Mouse (Mus musculus) MEL (cell line): Measurements from ENCODE around the gene Aco1. TPM values are rescaled to one million over a fixed set of nuclear protein-coding genes. Genes with fewer than 3 reads are reported as not detected.

Experiments
- DNase-seq: peaks from one replicate; pipeline ENCODE4 v3.0.0; 2011; ENCODE audit warnings: low read depth, low spot score
- H3K27ac ChIP-seq: 2 replicates; pipeline ENCODE4 v1.5.1; 2012; ENCODE audit warnings: low read depth, mild to moderate bottlenecking, control low read depth, low read length, moderate library complexity; ENCODE audit not compliant: control insufficient read depth
- H3K27me3 ChIP-seq, 2 experiments: fragments of 150-350 bp in 1 of 2; sonication (generic) in 1 of 2; 2 replicates each; pipeline ENCODE4 v1.6.1; 2012; ENCODE audit warnings: low read length in 2 of 2, mild to moderate bottlenecking in 2 of 2, improper control_type of control experiment in 1 of 2, moderate library complexity in 1 of 2; ENCODE audit not compliant: insufficient read depth in 2 of 2, control insufficient read depth in 1 of 2
- H3K36me3 ChIP-seq, 2 experiments: 2 replicates each; pipeline ENCODE4 v1.6.1; 2012 to 2014; ENCODE audit warnings: low read length in 2 of 2, improper control_type of control experiment in 1 of 2, inconsistent platforms in 1 of 2, mild to moderate bottlenecking in 1 of 2; ENCODE audit not compliant: insufficient read depth in 2 of 2, control insufficient read depth in 1 of 2
- H3K4me1 ChIP-seq, 2 experiments: fragments of 150-350 bp in 1 of 2; sonication (generic) in 1 of 2; 2 replicates each; pipeline ENCODE4 v1.6.1; 2012; ENCODE audit warnings: low read length in 2 of 2, improper control_type of control experiment in 1 of 2, mild to moderate bottlenecking in 1 of 2; ENCODE audit not compliant: insufficient read depth in 2 of 2, control insufficient read depth in 1 of 2
- H3K4me3 ChIP-seq, 2 experiments: fragments of 150-350 bp in 1 of 2; sonication (generic) in 1 of 2; 2 replicates each; pipeline ENCODE4 v1.5.1; 2012; ENCODE audit warnings: low read depth in 2 of 2, low read length in 2 of 2, mild to moderate bottlenecking in 2 of 2, moderate library complexity in 2 of 2, control low read depth in 1 of 2, improper control_type of control experiment in 1 of 2; ENCODE audit not compliant: control insufficient read depth in 1 of 2, insufficient read depth in 1 of 2
- H3K79me2 ChIP-seq: 2 replicates; pipeline ENCODE4 v1.6.1; 2012; ENCODE audit warnings: mild to moderate bottlenecking, low read length, moderate library complexity; ENCODE audit not compliant: control insufficient read depth, poor library complexity, insufficient read depth
- H3K9ac ChIP-seq: 2 replicates; pipeline ENCODE4 v1.6.1; 2012; ENCODE audit warnings: low read depth, mild to moderate bottlenecking, control low read depth, low read length, moderate library complexity; ENCODE audit not compliant: control insufficient read depth, poor library complexity, severe bottlenecking
- H3K9me3 ChIP-seq: fragments of 150-350 bp; sonication (generic); replicated peaks from 2 replicates; pipeline ENCODE4 v1.6.1; 2012; ENCODE audit warnings: mild to moderate bottlenecking, low read length, improper control_type of control experiment, moderate library complexity; ENCODE audit not compliant: insufficient read depth
- CHD2 ChIP-seq: IDR thresholded peaks from 2 replicates; pipeline ENCODE4 v1.6.1; 2011; ENCODE audit warnings: low read length, improper control_type of control experiment
- ELF1 ChIP-seq: IDR thresholded peaks from 2 replicates; pipeline ENCODE4 v1.6.1; 2014; ENCODE audit warnings: low read depth, mild to moderate bottlenecking, inconsistent platforms, low read length, improper control_type of control experiment, moderate library complexity
- ETS1 ChIP-seq: IDR thresholded peaks from 2 replicates; pipeline ENCODE4 v1.6.1; 2012; ENCODE audit warnings: low read depth, mild to moderate bottlenecking, inconsistent platforms, low read length, improper control_type of control experiment, moderate library complexity
- GATA1 ChIP-seq: IDR thresholded peaks from 2 replicates; pipeline ENCODE4 v1.6.1; 2011; ENCODE audit warnings: low read depth, low read length, improper control_type of control experiment
- MAX ChIP-seq: IDR thresholded peaks from 2 replicates; pipeline ENCODE4 v1.6.1; 2011; ENCODE audit warnings: low read length, improper control_type of control experiment
- MEF2A ChIP-seq: IDR thresholded peaks from 2 replicates; pipeline ENCODE4 v1.6.1; 2014; ENCODE audit warnings: low read depth, mild to moderate bottlenecking, inconsistent platforms, low read length, improper control_type of control experiment; ENCODE audit not compliant: poor library complexity, insufficient replicate concordance, severe bottlenecking; ENCODE audit errors: extremely low read depth
- MXI1 ChIP-seq: IDR thresholded peaks from 2 replicates; pipeline ENCODE4 v1.6.1; 2011; ENCODE audit warnings: mild to moderate bottlenecking, low read depth, low read length, improper control_type of control experiment
- NRF1 ChIP-seq: IDR thresholded peaks from 2 replicates; pipeline ENCODE4 v1.6.1; 2014; ENCODE audit warnings: low read depth, mild to moderate bottlenecking, inconsistent platforms, low read length, improper control_type of control experiment, moderate library complexity; ENCODE audit not compliant: poor library complexity, insufficient read depth, severe bottlenecking
- POLR2A ChIP-seq, 2 experiments: IDR thresholded peaks; 2 replicates each; pipeline ENCODE4 v1.6.1; 2011 to 2012; ENCODE audit warnings: low read length in 2 of 2, mild to moderate bottlenecking in 2 of 2, control low read depth in 1 of 2, improper control_type of control experiment in 1 of 2, low read depth in 1 of 2, moderate library complexity in 1 of 2; ENCODE audit not compliant: control insufficient read depth in 1 of 2, insufficient read depth in 1 of 2, poor library complexity in 1 of 2
- RCOR1 ChIP-seq: IDR thresholded peaks from 2 replicates; pipeline ENCODE4 v1.6.1; 2012; ENCODE audit warnings: low read depth, mild to moderate bottlenecking, inconsistent platforms, low read length, improper control_type of control experiment
- SMC3 ChIP-seq: IDR thresholded peaks from 2 replicates; pipeline ENCODE4 v1.6.1; 2011; ENCODE audit warnings: low read depth, low read length, improper control_type of control experiment
- TBP ChIP-seq: IDR thresholded peaks from 2 replicates; pipeline ENCODE4 v1.8.0; 2011; ENCODE audit warnings: low read depth, low read length, improper control_type of control experiment
- USF1 ChIP-seq: IDR thresholded peaks from 2 replicates; pipeline ENCODE4 v1.6.1; 2014; ENCODE audit warnings: low read depth, mild to moderate bottlenecking, inconsistent platforms, low read length, improper control_type of control experiment, moderate library complexity
- USF2 ChIP-seq, 2 experiments: IDR thresholded peaks; 2 replicates each; pipeline ENCODE4 v1.6.1; 2011 to 2012; ENCODE audit warnings: improper control_type of control experiment in 2 of 2, low read length in 2 of 2, borderline replicate concordance in 1 of 2, inconsistent platforms in 1 of 2, low read depth in 1 of 2, mild to moderate bottlenecking in 1 of 2; ENCODE audit not compliant: insufficient read depth in 1 of 2
- polyA plus RNA-seq, 2 experiments: library from polyadenylated mRNA; stranded (reverse) in 1 of 2; unstranded in 1 of 2; fragments of >175 nt in 1 of 2; fragments of >200 nt in 1 of 2; gene quantifications; 2 replicates each; pipeline versions ENCODE4 v1.2.1 to v1.2.4; 2012; ENCODE audit warnings: low replicate concordance in 2 of 2, low read depth in 1 of 2; ENCODE audit not compliant: insufficient read length in 2 of 2, insufficient read depth in 1 of 2, missing spikeins in 1 of 2
- total RNA-seq: library from RNA; depleted of rRNA; stranded (reverse); fragments of 300-350 nt; gene quantifications from 2 replicates; pipeline ENCODE4 v1.2.3, GENCODE M21; 2012

Aco1 gene
- total and polyA plus RNA-seq, 3 experiments: 28.7 to 33.6 TPM; not detected in 1

DNA sequence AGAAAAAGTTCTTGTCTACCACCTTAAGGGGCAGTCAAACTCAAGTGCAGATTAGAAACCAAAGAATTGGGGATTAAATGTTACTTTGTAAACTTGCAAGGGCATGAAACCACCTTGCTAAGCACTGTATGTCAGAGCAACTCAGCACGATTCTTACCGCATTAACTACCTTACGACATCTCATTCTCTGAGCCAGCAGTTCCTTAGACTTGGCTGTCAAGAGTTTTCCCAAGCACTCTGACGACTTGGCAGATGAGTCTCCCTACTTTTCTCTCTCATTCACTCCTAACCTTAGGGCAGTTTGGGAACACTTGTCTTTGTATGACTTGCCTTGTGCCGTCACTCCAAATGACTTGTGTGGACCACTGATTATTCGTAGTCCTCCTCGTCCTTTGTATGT is 7.2 kb downstream of the Aco1 start:
- H3K79me2 ChIP-seq: 0 out of 2 replicates have a peak, but pooled peaks cover under 1% of the 10 kb centered on the region
- H3K27ac ChIP-seq: no peak overlapping the region
- H3K27me3 ChIP-seq: no peaks in the 10 kb centered on the region
- DNase-seq: no peak
- H3K4me1 ChIP-seq: no peaks in the 10 kb centered on the region
- H3K4me3 ChIP-seq: no peak overlapping the region
- no peaks in the 10 kb centered on the region; a peak in 1 of 4 replicates for H3K36me3 ChIP-seq
- TF ChIP-seq USF1: no peak
- TF ChIP-seq, all 39 proteins: peak for 0
- no peak overlapping the region for H3K9ac ChIP-seq
- H3K9me3 ChIP-seq: no peaks in the 10 kb centered on the region

DNA sequence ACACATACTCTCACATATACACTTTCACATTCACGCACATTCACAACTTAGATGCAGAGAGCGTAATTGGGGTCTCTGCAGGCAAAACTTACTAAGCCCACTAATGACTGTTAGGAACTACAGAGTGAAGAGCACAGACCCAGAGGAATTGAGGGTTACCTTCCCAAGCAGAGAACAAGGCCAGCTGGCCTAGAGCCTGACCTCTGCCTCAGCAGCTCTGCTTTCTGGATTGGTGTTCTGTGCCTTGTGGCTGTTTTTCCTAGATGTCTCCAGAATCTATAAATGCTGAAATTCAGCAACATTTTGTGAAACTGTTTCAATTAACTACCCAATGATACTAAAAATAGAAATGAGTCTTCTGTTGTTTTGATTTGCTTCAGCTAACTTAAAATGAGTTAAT is 9.9 kb downstream of the Aco1 start:
- Histone ChIP-seq H3K4me1 (no peaks in the 10 kb centered on the region), H3K36me3 (no peaks in the 10 kb centered on the region; a peak in 1 of 4 replicates), H3K9me3 (no peaks in the 10 kb centered on the region), H3K27ac (no peak overlapping the region), H3K9ac (no peak overlapping the region), H3K27me3 (no peaks in the 10 kb centered on the region), H3K79me2 (no peaks in the 10 kb centered on the region), H3K4me3 (no peak overlapping the region)
- no peak for DNase-seq
- TF ChIP-seq USF2 (IDR thresholded peaks at IDR 0.05; ENCODE audit: borderline replicate concordance in 1 of 2, insufficient read depth in 1 of 2, low read depth in 1 of 2, low read length in 2 of 2): no peak
- TF ChIP-seq ETS1: no peak
- TF ChIP-seq RCOR1: no peak
- no peak for TF ChIP-seq SMC3
- TF ChIP-seq POLR2A (IDR thresholded peaks at IDR 0.05; ENCODE audit: control insufficient read depth in 1 of 2, insufficient read depth in 1 of 2, low read depth in 1 of 2, low read length in 2 of 2, poor library complexity in 1 of 2): no peak
- TF ChIP-seq MXI1: no peak

DNA sequence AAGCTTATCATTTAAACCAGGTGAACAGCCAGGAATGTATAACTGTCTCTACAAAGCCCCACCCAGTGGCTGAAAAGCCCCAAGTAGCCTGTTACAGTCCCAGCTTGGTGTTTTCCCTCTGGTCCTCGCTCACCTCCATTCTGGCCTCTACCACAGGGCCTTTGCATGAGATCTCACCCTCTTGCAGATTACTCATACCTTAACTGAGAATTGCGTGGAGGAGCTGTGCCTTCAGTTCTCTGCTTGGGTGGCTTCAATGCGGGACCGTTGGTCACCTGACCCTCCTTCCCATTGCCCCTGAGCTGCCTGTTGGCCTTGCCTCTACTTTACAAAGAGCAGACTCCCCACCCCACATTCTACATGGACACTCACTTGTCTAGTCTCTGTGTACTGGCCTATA is 10.6 kb downstream of the Aco1 start:
- no peaks in the 10 kb centered on the region for H3K79me2 ChIP-seq
- H3K4me3 ChIP-seq: no peak overlapping the region
- H3K4me1 ChIP-seq: no peaks in the 10 kb centered on the region
- no peaks in the 10 kb centered on the region for H3K27me3 ChIP-seq
- no peaks in the 10 kb centered on the region for H3K9me3 ChIP-seq
- DNase-seq: no peak
- no peaks in the 10 kb centered on the region; a peak in 1 of 4 replicates for H3K36me3 ChIP-seq
- H3K27ac ChIP-seq: no peak overlapping the region
- H3K9ac ChIP-seq: no peak overlapping the region
- no peak for TF ChIP-seq CHD2
- TF ChIP-seq ETS1: no peak
- no peak for TF ChIP-seq TBP
- no peak for TF ChIP-seq MEF2A
- no peak for TF ChIP-seq GATA1
- no peak for TF ChIP-seq MAX
- no peak for TF ChIP-seq RCOR1
- TF ChIP-seq NRF1: no peak
- no peak for TF ChIP-seq POLR2A (IDR thresholded peaks at IDR 0.05; ENCODE audit: control insufficient read depth in 1 of 2, insufficient read depth in 1 of 2, low read depth in 1 of 2, low read length in 2 of 2, poor library complexity in 1 of 2)
- no peak for TF ChIP-seq USF1
- TF ChIP-seq ELF1: no peak
